Mouse (Mus musculus): Measurements from ENCODE around the gene Aspdh.

Gene Aspdh

GRCm38 (mm10) chr7:44497361-44498055 lies 32.3 kb downstream of the Aspdh start:
- DNase-seq (ENCODE audit: low spot score in 2 of 2) = no peak

DNA sequence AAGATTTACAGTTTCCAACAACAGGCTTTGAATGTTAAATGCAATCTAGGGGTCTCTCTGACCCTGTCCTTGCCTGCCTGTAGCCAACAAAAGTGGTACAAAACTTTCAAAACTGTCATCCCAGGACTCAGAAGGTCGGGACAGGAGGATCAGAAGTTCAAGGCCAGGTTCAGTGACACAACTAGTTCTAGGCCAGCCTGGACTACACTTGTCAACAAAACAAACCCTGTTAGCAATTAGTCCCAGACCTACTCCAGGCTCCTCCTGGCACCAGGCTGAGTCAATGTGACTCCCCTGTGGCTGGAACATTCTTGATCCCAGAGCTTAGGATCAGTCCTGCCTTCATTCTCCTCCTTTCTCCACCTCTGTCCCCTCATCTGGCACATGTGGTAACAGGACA lies 33.7 kb downstream of the Aspdh start:
- DNase-seq (ENCODE audit: low spot score in 2 of 2) = no peak

DNA sequence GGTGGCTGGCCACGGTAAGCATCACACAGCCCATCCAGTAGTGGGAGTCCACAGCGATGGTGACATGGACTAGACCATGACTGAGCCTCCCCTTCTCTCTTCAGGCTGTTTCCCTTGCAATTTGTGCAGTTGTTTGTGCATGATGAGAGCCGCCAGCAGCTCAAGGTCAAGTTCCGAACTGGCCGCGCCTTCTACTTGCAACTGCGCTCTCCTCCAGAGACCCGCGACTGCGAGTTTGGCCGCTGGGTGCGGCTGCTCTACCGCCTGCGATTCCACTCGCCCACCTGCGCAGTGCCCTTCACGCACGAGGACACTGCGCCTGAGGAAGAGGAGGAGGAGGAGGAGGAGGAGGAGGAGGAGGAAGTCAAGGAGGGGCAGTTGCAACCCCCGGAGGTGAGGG lies 34.9 kb downstream of the Aspdh start:
- DNase-seq (ENCODE audit: low spot score in 2 of 2) = no peak

GRCm38 (mm10) chr7:44501563-44502115 lies 36.4 kb downstream of the Aspdh start:
- no peak for DNase-seq (ENCODE audit: low spot score in 2 of 2)

DNA sequence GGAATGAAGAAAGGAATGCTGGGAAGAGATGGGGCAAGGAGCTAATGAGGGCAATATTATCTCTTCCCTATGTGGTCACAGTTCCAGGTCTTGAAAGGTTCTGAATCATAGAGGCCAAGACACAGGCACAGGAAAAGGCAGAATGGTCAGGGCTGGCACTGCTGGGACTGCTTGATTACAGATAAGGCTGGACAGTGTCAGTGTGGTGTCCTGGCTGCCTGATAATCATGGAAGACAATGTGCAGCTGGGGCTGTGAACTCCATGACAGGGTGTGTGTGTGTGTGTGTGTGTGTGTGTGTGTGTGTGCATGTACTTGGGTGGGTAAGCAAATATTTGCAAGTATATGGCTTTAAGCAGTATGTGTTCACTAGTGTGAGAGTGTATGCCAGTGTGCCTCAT lies 42.3 kb downstream of the Aspdh start:
- DNase-seq (ENCODE audit: low spot score in 2 of 2) = no peak

All from right cerebral cortex, postnatal 36 days (tissue).